Mouse (Mus musculus): ENCODE measurements around the gene Usp19. TPM values are rescaled to one million over a fixed set of nuclear protein-coding genes. Genes with fewer than 3 reads are reported as not detected.

Usp19 gene
- polyA plus RNA-seq, 1 experiment from 2014 or later = 49.5 TPM

- 94% methylated on average over 1 of the region's 1 CpGs for WGBS
- no peaks in the 10 kb centered on the region for H3K27me3 ChIP-seq (ENCODE audit: control insufficient read depth, insufficient read depth, low read length)
- ATAC-seq (ENCODE audit: insufficient number of reproducible peaks, insufficient read depth, low FRiP score, low read depth) = no peak
Measured at GRCm38 (mm10) chr9:108546875-108547274, 56.5 kb downstream of the Usp19 start.

More at GRCm38 (mm10) chr9:108546875-108547274, 56.5 kb downstream of the Usp19 start:
- H3K9ac ChIP-seq (replicated peaks; ENCODE audit: low read depth, low read length) = no peak overlapping the region
- H3K36me3 ChIP-seq (ENCODE audit: control insufficient read depth, insufficient read depth, low read length) = peaks cover 70% of the 10 kb centered on the region
- H3K9me3 ChIP-seq (ENCODE audit: control insufficient read depth, low read depth, low read length) = no peaks in the 10 kb centered on the region
- no peaks in the 10 kb centered on the region for H3K4me1 ChIP-seq (ENCODE audit: control insufficient read depth, insufficient read depth, low read length)
- H3K4me2 ChIP-seq (replicated peaks; ENCODE audit: low read depth, low read length) = no peak overlapping the region
- H3K4me3 ChIP-seq (ENCODE audit: low read depth, low read length) = no peak overlapping the region
- no peak overlapping the region for H3K27ac ChIP-seq (ENCODE audit: low read length)

Other genes starting within 250 kb of the Usp19 start
- gene Dag1, start 226.6 kb upstream of the Usp19 start, polyA plus RNA-seq (2014; fragmentation: Nextera tagmentation; extraction: Ambion mirVana) = 79.9 and 82.1 TPM in 2 replicates
- gene Nicn1, start 200.2 kb upstream of the Usp19 start, polyA plus RNA-seq (2014; fragmentation: Nextera tagmentation; extraction: Ambion mirVana) = 44.2 and 46.9 TPM in 2 replicates
- gene Amt, start 193.7 kb upstream of the Usp19 start, polyA plus RNA-seq (2014; fragmentation: Nextera tagmentation; extraction: Ambion mirVana) = 21.3 and 27.4 TPM in 2 replicates
- gene Rhoa, start 184.5 kb upstream of the Usp19 start, polyA plus RNA-seq (2014; fragmentation: Nextera tagmentation; extraction: Ambion mirVana) = 308 and 334 TPM in 2 replicates
- 37.9 and 43.3 TPM in 2 replicates for gene Tcta, start 184.4 kb upstream of the Usp19 start, polyA plus RNA-seq (2014; fragmentation: Nextera tagmentation; extraction: Ambion mirVana)
- 676 and 679 TPM in 2 replicates for gene Gpx1, start 151.7 kb upstream of the Usp19 start, polyA plus RNA-seq (2014; fragmentation: Nextera tagmentation; extraction: Ambion mirVana)
- 102 and 103 TPM in 2 replicates for gene Usp4, start 142.7 kb upstream of the Usp19 start, polyA plus RNA-seq (2014; fragmentation: Nextera tagmentation; extraction: Ambion mirVana)
- gene 1700102P08Rik, start 97.8 kb upstream of the Usp19 start, polyA plus RNA-seq (2014; fragmentation: Nextera tagmentation; extraction: Ambion mirVana) = 0.72 and 0.87 TPM in 2 replicates
- gene Ccdc36, start 62.1 kb upstream of the Usp19 start, polyA plus RNA-seq (2014; fragmentation: Nextera tagmentation; extraction: Ambion mirVana) = 1.9 and 2.5 TPM in 2 replicates
- not detected in 2 replicates for gene BC048562, start 54.1 kb upstream of the Usp19 start, polyA plus RNA-seq (2014; fragmentation: Nextera tagmentation; extraction: Ambion mirVana)
- gene Ccdc71, start 30.1 kb upstream of the Usp19 start, polyA plus RNA-seq (2014; fragmentation: Nextera tagmentation; extraction: Ambion mirVana) = 48.2 and 49.9 TPM in 2 replicates
- gene Klhdc8b, start 29.0 kb upstream of the Usp19 start, polyA plus RNA-seq (2014; fragmentation: Nextera tagmentation; extraction: Ambion mirVana) = 64.0 and 64.9 TPM in 2 replicates
- gene Lamb2, start 10.9 kb upstream of the Usp19 start, polyA plus RNA-seq (2014; fragmentation: Nextera tagmentation; extraction: Ambion mirVana) = 38.7 and 43.7 TPM in 2 replicates
- 113 and 114 TPM in 2 replicates for gene Qars, start 17.1 kb downstream of the Usp19 start, polyA plus RNA-seq (2014; fragmentation: Nextera tagmentation; extraction: Ambion mirVana)
- gene Qrich1, start 26.2 kb downstream of the Usp19 start, polyA plus RNA-seq (2014; fragmentation: Nextera tagmentation; extraction: Ambion mirVana) = 120 and 121 TPM in 2 replicates
- gene Impdh2, start 69.7 kb downstream of the Usp19 start, polyA plus RNA-seq (2014; fragmentation: Nextera tagmentation; extraction: Ambion mirVana) = 193 and 198 TPM in 2 replicates
- gene Ndufaf3, start 76.8 kb downstream of the Usp19 start, polyA plus RNA-seq (2014; fragmentation: Nextera tagmentation; extraction: Ambion mirVana) = 40.7 and 45.2 TPM in 2 replicates
- 114 and 135 TPM in 2 replicates for gene Dalrd3, start 79.3 kb downstream of the Usp19 start, polyA plus RNA-seq (2014; fragmentation: Nextera tagmentation; extraction: Ambion mirVana)
- 85.0 and 88.4 TPM in 2 replicates for gene Wdr6, start 88.1 kb downstream of the Usp19 start, polyA plus RNA-seq (2014; fragmentation: Nextera tagmentation; extraction: Ambion mirVana)
- gene P4htm, start 107.1 kb downstream of the Usp19 start, polyA plus RNA-seq (2014; fragmentation: Nextera tagmentation; extraction: Ambion mirVana) = 6.1 and 6.2 TPM in 2 replicates
- gene Arih2, start 158.8 kb downstream of the Usp19 start, polyA plus RNA-seq (2014; fragmentation: Nextera tagmentation; extraction: Ambion mirVana) = 36.2 and 36.8 TPM in 2 replicates
- gene Slc25a20, start 171.5 kb downstream of the Usp19 start, polyA plus RNA-seq (2014; fragmentation: Nextera tagmentation; extraction: Ambion mirVana) = 21.9 and 25.2 TPM in 2 replicates
- 30.4 and 33.6 TPM in 2 replicates for gene Prkar2a, start 198.7 kb downstream of the Usp19 start, polyA plus RNA-seq (2014; fragmentation: Nextera tagmentation; extraction: Ambion mirVana)

All from stomach, embryonic 14.5 days (tissue).